In genomic region chr1:193382435-193382834, GRCm38 (mm10) we compare ENCODE assay signal across 8 mouse cellular contexts. TPM values are rescaled to one million over a fixed set of nuclear protein-coding genes. Genes with fewer than 3 reads are reported as not detected.
DNase-seq lines count a peak whose midpoint lies in the region; ATAC-seq and TF ChIP-seq lines count a peak whose summit lies in the region.

No protein-coding gene starts in this region.

- no peaks in the 10 kb centered on the region for H3K36me3 ChIP-seq in embryonic facial prominence, embryonic 13.5 days
- no peaks in the 10 kb centered on the region for H3K36me3 ChIP-seq in intestine, postnatal 0 days (ENCODE audit: control insufficient read depth, insufficient read depth)

- no peak for DNase-seq in gastrocnemius, adult 2 months
- no peak for DNase-seq in gastrocnemius, postnatal 14 days
- DNase-seq in lung, postnatal 14 days = peak; percentile 40
- peak; percentile 17 for DNase-seq in testis, postnatal 14 days (ENCODE audit: low spot score)
- DNase-seq in adrenal gland, postnatal 14 days = no peak
- DNase-seq in cerebellum, adult 11 months = no peak

- peak overlapping the region; percentile 54 for H3K9ac ChIP-seq in embryonic facial prominence, embryonic 13.5 days
- 0 out of 2 replicates have a peak overlapping the region, but pooled peaks have one; percentile 17 for H3K9ac ChIP-seq in intestine, postnatal 0 days (ENCODE audit: low read depth, low read length)

- no peaks in the 10 kb centered on the region for H3K9me3 ChIP-seq in embryonic facial prominence, embryonic 13.5 days
- no peaks in the 10 kb centered on the region for H3K9me3 ChIP-seq in intestine, postnatal 0 days (ENCODE audit: control insufficient read depth)

- H3K27me3 ChIP-seq in embryonic facial prominence, embryonic 13.5 days = no peaks in the 10 kb centered on the region
- H3K27me3 ChIP-seq in intestine, postnatal 0 days (replicated peaks; ENCODE audit: control insufficient read depth, insufficient read depth, low read length) = no peaks in the 10 kb centered on the region

- WGBS in embryonic facial prominence, embryonic 13.5 days = under 1% methylated on average over 8 of the region's 8 CpGs
- under 1% methylated on average over 8 of the region's 8 CpGs for WGBS in intestine, postnatal 0 days

- peak overlapping the region; percentile 65 for H3K4me2 ChIP-seq in embryonic facial prominence, embryonic 13.5 days
- H3K4me2 ChIP-seq in intestine, postnatal 0 days (replicated peaks; ENCODE audit: low read depth) = peak overlapping the region; percentile 71

- peak; percentile 68 for ATAC-seq in embryonic facial prominence, embryonic 13.5 days (ENCODE audit: insufficient number of reproducible peaks, insufficient read depth, low FRiP score, low TSS enrichment, low read depth)
- peak; percentile 58 for ATAC-seq in intestine, postnatal 0 days

- TF ChIP-seq CTCF in gastrocnemius, adult 2 months (IDR thresholded peaks at IDR 0.05) = no peak
- no peak for TF ChIP-seq CTCF in intestine, postnatal 0 days (IDR thresholded peaks at IDR 0.05; ENCODE audit: low read depth)

- H3K4me3 ChIP-seq in gastrocnemius, adult 2 months = peak overlapping the region; percentile 43
- H3K4me3 ChIP-seq in embryonic facial prominence, embryonic 13.5 days = peak overlapping the region; percentile 40
- H3K4me3 ChIP-seq in intestine, postnatal 0 days (ENCODE audit: low read depth, low read length) = peak overlapping the region; percentile 33

- no peak overlapping the region for H3K27ac ChIP-seq in gastrocnemius, adult 2 months
- peak overlapping the region; percentile 82 for H3K27ac ChIP-seq in embryonic facial prominence, embryonic 13.5 days
- H3K27ac ChIP-seq in intestine, postnatal 0 days (ENCODE audit: low read depth, low read length) = no peak overlapping the region

- peaks cover 24% of the 10 kb centered on the region for H3K4me1 ChIP-seq in embryonic facial prominence, embryonic 13.5 days
- H3K4me1 ChIP-seq in intestine, postnatal 0 days (replicated peaks; ENCODE audit: control insufficient read depth, insufficient read depth, low read length) = no peaks in the 10 kb centered on the region

- intact Hi-C loops in gastrocnemius, adult 2 months (cut with DNase I) = loop anchor here (10.0 kb wide), 1 partner anchor 202 kb away; no protein-coding TSS in a partner anchor
- intact Hi-C loops in gastrocnemius, postnatal 14 days (cut with DNase I; ENCODE audit: low total_unique reads) = loop anchor here (5.0 kb wide), 1 partner anchor 325 kb away; no protein-coding TSS in a partner anchor

RNA-seq across cellular contexts. Expression of gene Camk1g, which starts 12.3 kb away (rescaled TPM):
- total RNA-seq in gastrocnemius, adult 2 months (2021) = under 1 TPM in 1 of 2 experiments, not detected in 1; 0.22 TPM
- total RNA-seq in gastrocnemius, postnatal 14 days (2021) = under 1 TPM; 0.18 to 0.33 TPM
- polyA plus RNA-seq in embryonic facial prominence, embryonic 13.5 days (2015; fragmentation: Nextera tagmentation; extraction: Ambion mirVana) = 22.9 and 23.7 TPM in 2 replicates
- 0.93 and 1.0 TPM in 2 replicates for polyA plus RNA-seq in intestine, postnatal 0 days (2015; fragmentation: Nextera tagmentation; extraction: Ambion mirVana)
- total RNA-seq in adrenal gland, postnatal 14 days (2021) = 0.56 and 0.60 TPM in 2 replicates

Comparison
In these comparisons a context has a peak if more than half of its experiments do, and no peak if none do; other contexts are left out.
1. DNase-seq: peak in lung, postnatal 14 days (single experiment) and testis, postnatal 14 days (single experiment); none in gastrocnemius, adult 2 months (single experiment), gastrocnemius, postnatal 14 days (single experiment), adrenal gland, postnatal 14 days (single experiment) and cerebellum, adult 11 months (single experiment).
2. Peak in every context shown above with its lines, with median percentiles within 50 percentile points of each other: H3K4me3 ChIP-seq.